Mouse (Mus musculus): Measurements from ENCODE around the gene Wdr11. TPM values are rescaled to one million over a fixed set of nuclear protein-coding genes. Genes with fewer than 3 reads are reported as not detected.

Wdr11 gene
- polyA plus RNA-seq, 1 experiment = 56.1 TPM

DNA sequence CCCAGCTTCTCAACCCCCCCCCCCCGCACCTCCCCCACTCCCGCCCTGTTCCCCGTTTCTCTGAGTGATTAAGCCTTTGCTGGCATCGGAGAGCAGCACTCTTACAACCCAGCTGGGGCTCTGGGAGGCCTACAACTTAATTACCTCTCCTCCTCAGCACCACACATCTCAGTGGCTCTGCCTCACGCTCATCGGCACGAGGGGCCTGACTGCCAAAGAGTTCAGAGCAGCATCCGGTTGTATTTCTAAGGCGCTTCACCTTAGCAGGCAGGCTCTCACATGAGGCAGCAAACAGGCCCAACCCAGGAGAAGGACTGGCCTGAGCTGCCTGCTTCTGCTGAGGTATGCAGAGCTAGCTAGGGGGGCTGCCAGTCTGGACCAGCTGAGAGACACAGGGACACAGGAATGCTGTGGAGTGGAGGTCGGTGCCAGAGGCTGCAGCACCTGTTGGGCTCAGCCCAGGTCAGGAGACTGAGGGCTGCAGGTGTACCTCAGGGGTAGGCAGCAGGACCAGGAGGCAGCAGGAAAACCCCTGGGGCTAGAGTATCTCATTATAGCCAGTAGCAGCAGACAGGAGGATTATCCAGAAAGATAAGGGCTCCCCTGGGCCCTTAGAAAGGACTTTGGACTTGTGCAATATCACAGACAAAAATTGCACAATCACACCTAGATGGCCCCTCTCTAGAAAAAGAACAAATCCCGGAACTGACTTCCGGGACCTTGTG, 72.3 kb downstream of the Wdr11 start:
- TF ChIP-seq POLR2A (IDR thresholded peaks at IDR 0.05; ENCODE audit: borderline replicate concordance, low read depth, low read length) = no peak
- TF ChIP-seq CTCF (IDR thresholded peaks at IDR 0.05; ENCODE audit: low read depth, low read length) = no peak

DNA sequence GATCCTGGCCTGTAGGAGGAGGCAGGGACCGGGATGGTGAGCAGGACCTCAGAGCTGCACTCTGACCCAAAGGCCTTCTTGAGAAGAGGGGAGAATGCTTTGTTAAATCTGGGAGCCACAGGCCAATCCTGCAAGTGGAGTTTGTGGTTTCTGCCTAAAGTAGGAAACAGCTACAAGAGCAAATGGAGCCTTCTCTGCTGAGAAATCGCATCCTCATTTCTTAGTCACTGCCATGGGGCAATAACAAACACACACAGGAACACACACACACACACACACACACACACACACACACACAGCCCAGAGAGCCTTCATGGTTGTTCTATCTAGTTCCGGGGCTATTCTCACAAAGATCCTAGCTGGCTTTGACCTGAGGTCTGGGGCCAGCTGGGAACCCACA, 73.7 kb downstream of the Wdr11 start:
- no peak for TF ChIP-seq POLR2A (IDR thresholded peaks at IDR 0.05; ENCODE audit: borderline replicate concordance, low read depth, low read length)
- TF ChIP-seq CTCF (IDR thresholded peaks at IDR 0.05; ENCODE audit: low read depth, low read length) = no peak

More for the DNA sequence above, 72.3 kb downstream of the Wdr11 start:
- Histone ChIP-seq H3K4me3 (ENCODE audit: insufficient read depth, low read length) (no peak overlapping the region), H3K27ac (ENCODE audit: insufficient read depth, low read depth, low read length) (no peak overlapping the region), H3K4me1 (ENCODE audit: control insufficient read depth, insufficient read depth, low read length) (peaks cover 11% of the 10 kb centered on the region)

DNA sequence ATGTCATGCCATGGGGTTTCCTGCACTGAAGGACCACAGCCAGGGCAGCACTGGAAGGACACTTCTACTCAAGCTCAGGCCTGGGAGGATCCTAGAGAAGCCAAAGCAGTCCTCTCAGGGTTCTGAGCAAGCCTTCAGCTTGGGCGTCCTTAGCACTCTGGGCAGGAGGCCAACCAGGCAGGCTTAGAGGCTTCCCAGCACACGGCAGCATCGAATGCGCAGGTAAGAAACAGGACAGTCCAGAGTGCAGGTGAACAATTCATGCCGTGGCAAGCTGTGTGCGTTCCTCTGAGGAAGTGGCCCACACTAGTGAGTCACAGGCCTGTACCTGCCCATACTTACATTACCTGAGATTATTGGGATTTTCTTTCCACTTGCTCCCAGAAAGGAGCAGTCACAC, 74.3 kb downstream of the Wdr11 start:
- no peak overlapping the region for H3K4me3 ChIP-seq (ENCODE audit: insufficient read depth, low read length)
- TF ChIP-seq POLR2A (IDR thresholded peaks at IDR 0.05; ENCODE audit: borderline replicate concordance, low read depth, low read length) (no peak), CTCF (IDR thresholded peaks at IDR 0.05; ENCODE audit: low read depth, low read length) (no peak)
- no peak overlapping the region for H3K27ac ChIP-seq (ENCODE audit: insufficient read depth, low read depth, low read length)
- peaks cover 11% of the 10 kb centered on the region for H3K4me1 ChIP-seq (ENCODE audit: control insufficient read depth, insufficient read depth, low read length)

More for the DNA sequence above, 73.7 kb downstream of the Wdr11 start:
- Histone ChIP-seq H3K4me3 (ENCODE audit: insufficient read depth, low read length) (no peak overlapping the region), H3K4me1 (ENCODE audit: control insufficient read depth, insufficient read depth, low read length) (peaks cover 11% of the 10 kb centered on the region), H3K27ac (ENCODE audit: insufficient read depth, low read depth, low read length) (no peak overlapping the region)

DNA sequence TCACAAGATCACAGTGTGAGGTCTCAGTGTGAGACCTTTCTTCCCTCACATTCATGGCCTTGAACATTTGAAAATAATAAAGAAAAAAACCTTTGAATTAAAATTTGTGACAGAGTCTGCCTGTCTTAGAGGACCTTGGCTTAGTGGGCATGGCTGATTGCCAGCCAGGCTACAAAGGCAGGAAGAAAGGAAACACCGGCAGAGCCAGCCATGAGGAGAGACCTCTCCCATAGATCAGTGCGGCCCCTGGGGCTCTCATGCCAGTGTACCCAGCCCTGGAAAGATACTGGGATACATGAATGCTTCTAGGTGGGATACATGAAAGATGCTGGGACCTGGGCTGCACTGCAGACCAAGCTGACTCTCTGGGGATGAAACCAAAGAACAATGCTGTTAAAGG, 74.9 kb downstream of the Wdr11 start:
- Histone ChIP-seq H3K4me1 (ENCODE audit: control insufficient read depth, insufficient read depth, low read length) (peaks cover 11% of the 10 kb centered on the region), H3K27ac (ENCODE audit: insufficient read depth, low read depth, low read length) (no peak overlapping the region), H3K4me3 (ENCODE audit: insufficient read depth, low read length) (no peak overlapping the region)
- TF ChIP-seq CTCF (IDR thresholded peaks at IDR 0.05; ENCODE audit: low read depth, low read length) (no peak), POLR2A (IDR thresholded peaks at IDR 0.05; ENCODE audit: borderline replicate concordance, low read depth, low read length) (no peak)

DNA sequence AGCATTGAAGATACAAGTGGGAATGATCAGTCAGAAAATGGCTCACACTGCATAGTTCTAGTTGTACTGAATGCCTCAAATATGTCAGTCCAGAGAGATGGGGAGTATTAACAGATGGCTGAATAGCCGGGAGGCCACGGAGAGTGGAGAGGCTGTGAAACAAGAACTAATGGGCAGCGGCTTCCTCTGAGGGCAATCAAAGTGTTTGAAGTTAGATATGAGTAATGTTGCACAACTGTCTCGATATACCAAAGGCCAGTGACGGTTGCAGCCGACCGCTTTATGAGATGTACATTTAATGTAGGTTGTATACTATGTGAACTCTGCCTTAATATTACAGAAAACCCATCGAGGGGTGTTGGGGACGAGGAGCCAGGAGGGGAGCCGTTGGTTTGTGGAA, 78.6 kb downstream of the Wdr11 start:
- Histone ChIP-seq H3K27ac (ENCODE audit: insufficient read depth, low read depth, low read length) (no peak overlapping the region), H3K4me1 (ENCODE audit: control insufficient read depth, insufficient read depth, low read length) (peaks cover under 1% of the 10 kb centered on the region; the same call in 1 of the 2 replicates), H3K4me3 (ENCODE audit: insufficient read depth, low read length) (no peak overlapping the region)
- TF ChIP-seq CTCF (IDR thresholded peaks at IDR 0.05; ENCODE audit: low read depth, low read length) (no peak), POLR2A (IDR thresholded peaks at IDR 0.05; ENCODE audit: borderline replicate concordance, low read depth, low read length) (no peak)

DNA sequence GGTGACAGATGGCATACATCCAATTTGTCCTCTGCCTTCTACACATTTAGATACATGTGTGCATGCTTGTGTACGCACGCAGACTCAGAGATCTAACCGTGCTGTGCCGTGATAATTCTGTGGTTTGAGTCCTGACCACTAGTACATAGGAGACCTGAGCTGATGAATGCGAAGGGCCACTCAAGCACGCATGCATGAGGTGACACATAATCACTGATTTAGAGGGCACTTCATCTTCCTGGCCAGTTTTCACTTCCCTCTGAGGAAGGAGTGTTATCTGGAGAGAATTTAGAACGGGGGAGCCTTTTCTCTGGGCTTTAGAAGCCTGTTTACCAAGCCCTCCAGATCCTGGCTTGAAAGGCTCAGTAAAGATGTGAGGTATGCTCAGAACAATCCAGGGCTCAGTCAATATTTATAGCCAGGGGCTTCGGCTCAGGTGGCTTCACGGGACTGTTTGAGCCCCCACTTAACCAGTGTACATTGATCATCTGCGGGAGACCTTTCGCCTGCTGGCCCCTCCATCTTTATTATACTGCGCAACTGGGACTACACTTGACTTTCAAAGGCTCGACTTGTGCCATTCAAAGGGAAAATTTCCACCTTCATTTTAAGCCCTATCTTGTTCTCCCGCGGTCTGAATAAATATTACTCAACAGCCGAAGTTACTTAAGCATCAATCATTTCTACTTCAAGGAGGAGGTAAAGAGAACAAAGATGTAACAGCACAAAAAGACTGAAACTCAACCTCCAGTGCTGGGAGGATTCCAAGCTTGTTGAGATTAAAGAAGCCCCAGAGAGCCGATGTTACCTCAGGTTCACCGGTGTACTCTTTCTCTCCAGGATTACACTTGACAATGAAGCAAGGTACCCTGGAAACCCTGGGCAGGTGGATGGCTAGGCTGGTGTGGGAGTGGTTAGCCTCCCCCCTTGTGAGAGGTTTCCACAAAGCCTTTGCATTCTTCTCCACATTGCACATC, 80.3 kb downstream of the Wdr11 start:
- Histone ChIP-seq H3K4me3 (ENCODE audit: insufficient read depth, low read length) (no peak overlapping the region), H3K27ac (ENCODE audit: insufficient read depth, low read depth, low read length) (no peak overlapping the region), H3K4me1 (ENCODE audit: control insufficient read depth, insufficient read depth, low read length) (no peaks in the 10 kb centered on the region)
- TF ChIP-seq CTCF (IDR thresholded peaks at IDR 0.05; ENCODE audit: low read depth, low read length) = no peak

DNA sequence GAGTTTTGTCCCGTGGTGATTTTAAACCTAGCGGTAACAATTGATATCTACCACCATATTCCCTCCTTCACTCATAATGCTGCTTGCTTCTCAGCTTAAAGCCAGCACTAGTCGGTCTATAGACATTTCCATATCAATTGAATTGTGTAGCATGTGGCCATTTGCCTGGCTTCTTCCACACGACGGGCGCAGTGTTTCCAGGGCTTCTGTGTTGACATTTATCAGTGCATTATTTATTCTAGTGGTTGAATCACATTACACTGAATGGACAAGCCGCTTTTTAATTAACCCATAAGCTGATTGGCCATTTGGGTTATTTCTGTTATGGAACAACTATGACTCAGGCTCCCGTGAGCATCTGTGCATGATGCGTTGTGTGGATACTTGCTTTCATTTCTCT, 82.1 kb downstream of the Wdr11 start:
- Histone ChIP-seq H3K27ac (ENCODE audit: insufficient read depth, low read depth, low read length) (no peak overlapping the region), H3K4me3 (ENCODE audit: insufficient read depth, low read length) (no peak overlapping the region), H3K4me1 (ENCODE audit: control insufficient read depth, insufficient read depth, low read length) (no peaks in the 10 kb centered on the region)
- no peak for TF ChIP-seq POLR2A (IDR thresholded peaks at IDR 0.05; ENCODE audit: borderline replicate concordance, low read depth, low read length)
- TF ChIP-seq CTCF (IDR thresholded peaks at IDR 0.05; ENCODE audit: low read depth, low read length) = no peak

DNA sequence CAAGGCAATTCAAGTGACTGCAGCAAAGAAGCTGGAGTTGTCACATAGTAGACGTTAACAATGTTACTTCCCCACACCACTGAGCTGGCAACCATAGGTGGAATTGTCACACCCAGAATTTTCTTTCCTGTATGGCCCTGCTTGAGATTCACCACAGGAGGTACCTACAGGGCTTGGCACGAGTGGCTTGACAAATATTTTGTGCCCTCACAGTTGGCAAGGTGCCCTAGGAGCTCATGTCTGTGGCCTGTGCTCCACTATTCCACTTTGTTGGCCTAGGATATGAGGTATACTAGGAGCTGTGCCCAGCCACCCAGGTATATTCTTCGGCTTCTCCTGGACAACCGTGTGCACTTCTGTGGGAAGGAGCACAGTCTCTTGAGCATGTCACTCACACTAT, 82.9 kb downstream of the Wdr11 start:
- TF ChIP-seq CTCF (IDR thresholded peaks at IDR 0.05; ENCODE audit: low read depth, low read length) = no peak
- no peak for TF ChIP-seq POLR2A (IDR thresholded peaks at IDR 0.05; ENCODE audit: borderline replicate concordance, low read depth, low read length)
- H3K4me1 ChIP-seq (ENCODE audit: control insufficient read depth, insufficient read depth, low read length) = no peaks in the 10 kb centered on the region
- H3K27ac ChIP-seq (ENCODE audit: insufficient read depth, low read depth, low read length) = no peak overlapping the region
- no peak overlapping the region for H3K4me3 ChIP-seq (ENCODE audit: insufficient read depth, low read length)

DNA sequence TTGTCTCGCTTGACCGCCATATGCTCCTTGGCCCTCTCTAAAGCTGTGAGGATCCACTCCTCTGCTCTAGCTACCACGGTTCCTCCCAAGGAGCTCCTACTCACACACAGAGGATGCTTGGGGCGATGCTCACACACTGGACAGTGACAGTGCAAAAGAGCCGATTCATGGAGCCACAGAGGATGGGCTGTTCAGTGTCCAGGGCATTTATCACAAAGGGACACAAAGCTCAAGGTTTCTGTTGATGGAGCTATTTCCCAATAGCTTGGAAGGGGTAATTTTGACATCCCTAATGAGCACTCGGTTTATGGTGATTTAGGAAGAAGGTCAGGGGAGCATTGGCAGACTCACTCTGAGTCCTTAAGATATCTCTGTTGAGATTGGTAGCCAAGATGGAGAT, 84.2 kb downstream of the Wdr11 start:
- H3K4me3 ChIP-seq (ENCODE audit: insufficient read depth, low read length) = no peak overlapping the region
- no peaks in the 10 kb centered on the region for H3K4me1 ChIP-seq (ENCODE audit: control insufficient read depth, insufficient read depth, low read length)
- no peak overlapping the region for H3K27ac ChIP-seq (ENCODE audit: insufficient read depth, low read depth, low read length)
- TF ChIP-seq CTCF (IDR thresholded peaks at IDR 0.05; ENCODE audit: low read depth, low read length) = no peak
- TF ChIP-seq POLR2A (IDR thresholded peaks at IDR 0.05; ENCODE audit: borderline replicate concordance, low read depth, low read length) = no peak

DNA sequence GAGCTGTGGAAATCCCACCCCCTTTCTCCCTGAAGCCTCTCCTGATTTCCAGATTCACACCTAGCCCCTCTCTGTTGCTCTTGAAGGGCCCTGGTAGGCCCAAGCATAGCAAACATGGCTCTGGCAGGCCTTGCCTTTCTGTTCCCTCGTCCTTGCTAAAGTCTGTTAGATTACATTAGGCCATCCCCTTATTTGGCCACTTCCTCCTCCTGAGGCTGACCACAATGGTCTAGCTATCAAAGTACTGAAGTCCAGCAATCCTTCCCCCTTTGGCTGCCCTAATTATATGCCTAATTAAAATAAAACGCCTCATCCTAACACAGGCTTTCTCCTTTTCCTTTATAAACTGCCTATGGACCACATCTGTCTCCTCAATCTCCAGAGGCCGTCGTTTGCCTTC, 85.5 kb downstream of the Wdr11 start:
- H3K4me3 ChIP-seq (ENCODE audit: insufficient read depth, low read length) = no peak overlapping the region
- no peaks in the 10 kb centered on the region for H3K4me1 ChIP-seq (ENCODE audit: control insufficient read depth, insufficient read depth, low read length)
- no peak overlapping the region for H3K27ac ChIP-seq (ENCODE audit: insufficient read depth, low read depth, low read length)
- TF ChIP-seq CTCF (IDR thresholded peaks at IDR 0.05; ENCODE audit: low read depth, low read length) = no peak
- TF ChIP-seq POLR2A (IDR thresholded peaks at IDR 0.05; ENCODE audit: borderline replicate concordance, low read depth, low read length) = no peak
